Mouse (Mus musculus) G1E (cell line): Measurements from ENCODE around the gene Nmbr. TPM values are rescaled to one million over a fixed set of nuclear protein-coding genes. Genes with fewer than 3 reads are reported as not detected.

Experiments
- ATAC-seq: 2 replicates; pipeline ENCODE4 v1.8.0; 2016; ENCODE audit warnings: mild to moderate bottlenecking; ENCODE audit not compliant: insufficient number of reproducible peaks, poor library complexity, low FRiP score, severe bottlenecking; ENCODE audit errors: extremely low read depth
- DNase-seq: peaks from one replicate; pipeline ENCODE4 v3.0.0; 2012; ENCODE audit warnings: low spot score
- H3K27me3 ChIP-seq: 2 replicates; pipeline ENCODE4 v1.6.1; 2012; ENCODE audit warnings: mild to moderate bottlenecking, low read length, inconsistent platforms; ENCODE audit not compliant: insufficient read depth
- H3K36me3 ChIP-seq: replicated peaks from 2 replicates; pipeline ENCODE3; 2012; ENCODE audit warnings: mild to moderate bottlenecking, inconsistent platforms
- H3K4me1 ChIP-seq: 2 replicates; pipeline ENCODE4 v1.6.1; 2012; ENCODE audit warnings: low read depth, low read length, inconsistent platforms, mixed read lengths; ENCODE audit not compliant: insufficient read depth
- H3K4me3 ChIP-seq: 2 replicates; pipeline ENCODE4 v1.5.1; 2012; ENCODE audit warnings: low read depth, mild to moderate bottlenecking, inconsistent platforms, low read length, moderate library complexity, mixed read lengths
- H3K9me3 ChIP-seq: replicated peaks from 2 replicates; pipeline ENCODE4 v1.6.1; 2012; ENCODE audit warnings: inconsistent platforms
- CTCF ChIP-seq: IDR thresholded peaks from 2 replicates; pipeline ENCODE4 v1.5.1; 2012; ENCODE audit warnings: low read depth, low read length, inconsistent platforms, mixed read lengths
- GATA1 ChIP-seq: IDR thresholded peaks from 2 replicates; pipeline ENCODE4 v1.6.1; 2012; ENCODE audit warnings: borderline replicate concordance, low read length, inconsistent platforms, mixed read lengths
- GATA2 ChIP-seq: IDR thresholded peaks from 2 replicates; pipeline ENCODE4 v1.6.1; 2012; ENCODE audit warnings: low read depth, low read length, inconsistent platforms, borderline replicate concordance
- POLR2AphosphoS5 ChIP-seq: IDR thresholded peaks from 2 replicates; pipeline ENCODE4 v1.6.1; 2012; ENCODE audit warnings: low read depth, low read length, inconsistent platforms; ENCODE audit not compliant: insufficient replicate concordance
- TAL1 ChIP-seq: conservative IDR thresholded peaks from 2 replicates; pipeline ENCODE4 v1.6.1; 2012; ENCODE audit warnings: low read depth, low read length, inconsistent platforms, mixed read lengths
- polyA plus RNA-seq: library from polyadenylated mRNA; stranded (reverse); fragments of >175 nt; gene quantifications from 2 replicates; pipeline ENCODE4 v1.2.3, GENCODE M21; 2012
- total RNA-seq, 2 experiments: library from RNA; stranded (forward) in 1 of 2; stranded (reverse) in 1 of 2; fragments of 200-1000 nt in 1 of 2; fragments of >200 nt in 1 of 2; fragmentation: Nextera tagmentation in 1 of 2; gene quantifications; 2 replicates each; pipeline ENCODE4 v1.2.3; 2014 to 2017

Gene Nmbr
- total and polyA plus RNA-seq, 3 experiments, result 0.27 TPM; not detected in 2

DNA sequence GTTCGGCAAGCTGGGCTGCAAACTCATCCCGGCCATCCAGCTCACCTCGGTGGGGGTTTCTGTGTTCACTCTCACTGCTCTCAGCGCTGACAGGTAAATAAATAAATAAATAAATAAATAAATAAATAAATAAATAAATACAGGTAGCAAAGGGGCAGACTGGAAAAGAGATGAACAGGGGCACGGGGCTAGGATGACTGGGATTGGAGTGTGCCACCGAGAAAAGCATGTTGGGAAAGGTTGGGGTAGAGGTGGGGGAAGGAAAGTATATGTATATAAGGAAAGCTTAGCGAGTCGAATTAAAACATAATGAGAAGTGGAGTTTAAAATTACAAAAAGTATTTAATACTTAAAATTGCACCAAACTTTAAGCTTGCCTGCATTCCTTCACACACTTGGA, 55.2 kb downstream of the Nmbr start:
- DNase-seq (no peak), ATAC-seq (no peak)

DNA sequence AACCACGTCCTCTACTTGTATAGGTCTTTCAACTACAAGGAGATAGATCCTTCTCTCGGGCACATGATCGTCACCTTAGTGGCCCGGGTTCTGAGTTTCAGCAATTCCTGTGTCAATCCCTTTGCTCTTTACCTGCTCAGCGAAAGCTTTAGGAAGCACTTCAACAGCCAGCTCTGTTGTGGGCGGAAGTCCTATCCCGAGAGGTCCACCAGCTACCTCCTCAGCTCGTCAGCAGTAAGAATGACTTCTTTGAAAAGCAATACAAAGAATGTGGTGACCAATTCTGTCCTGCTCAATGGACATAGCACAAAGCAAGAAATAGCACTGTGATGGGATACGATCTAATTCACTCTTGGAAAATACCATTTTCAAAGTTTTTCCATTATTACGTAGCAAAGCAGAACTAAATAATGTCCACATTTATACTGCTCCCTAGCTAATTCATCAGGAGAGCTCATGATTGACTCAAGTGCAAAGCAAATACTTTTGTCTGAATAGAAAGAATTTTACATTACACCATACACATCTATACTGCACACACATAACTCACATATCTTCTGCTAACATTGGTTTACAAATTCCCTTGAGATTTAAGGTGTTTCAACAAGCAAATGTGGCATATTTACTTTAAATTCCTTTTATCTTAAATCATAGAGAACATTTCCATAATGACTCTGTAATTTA, 65.0 kb downstream of the Nmbr start:
- ATAC-seq (no peak), DNase-seq (no peak)
- Histone ChIP-seq H3K9me3 (no peaks in the 10 kb centered on the region), H3K36me3 (no peaks in the 10 kb centered on the region), H3K4me3 (no peak overlapping the region), H3K4me1 (no peaks in the 10 kb centered on the region), H3K27me3 (no peaks in the 10 kb centered on the region)
- TF ChIP-seq CTCF (no peak), GATA2 (no peak), POLR2AphosphoS5 (no peak), GATA1 (no peak), TAL1 (no peak)

More for the DNA sequence above, 55.2 kb downstream of the Nmbr start:
- Histone ChIP-seq H3K4me3 (no peak overlapping the region), H3K4me1 (no peaks in the 10 kb centered on the region), H3K27me3 (peaks cover 8% of the 10 kb centered on the region), H3K9me3 (no peaks in the 10 kb centered on the region), H3K36me3 (no peaks in the 10 kb centered on the region)
- TF ChIP-seq CTCF, result no peak
- no peak for TF ChIP-seq GATA1
- TF ChIP-seq GATA2, result no peak
- no peak for TF ChIP-seq TAL1
- no peak for TF ChIP-seq POLR2AphosphoS5

GRCm38 (mm10) chr10:14774499-14774898, 69.1 kb downstream of the Nmbr start:
- Histone ChIP-seq H3K27me3 (no peaks in the 10 kb centered on the region; the same call in 1 of the 2 replicates), H3K36me3 (no peaks in the 10 kb centered on the region), H3K4me1 (no peaks in the 10 kb centered on the region), H3K9me3 (no peaks in the 10 kb centered on the region), H3K4me3 (no peak overlapping the region)
- DNase-seq (no peak), ATAC-seq (no peak)
- TF ChIP-seq GATA1, result no peak
- no peak for TF ChIP-seq GATA2
- TF ChIP-seq POLR2AphosphoS5, result no peak
- TF ChIP-seq CTCF, result no peak
- TF ChIP-seq TAL1, result no peak

GRCm38 (mm10) chr10:14789969-14790368, 84.6 kb downstream of the Nmbr start:
- Histone ChIP-seq H3K36me3 (no peaks in the 10 kb centered on the region), H3K4me1 (no peaks in the 10 kb centered on the region), H3K4me3 (no peak overlapping the region), H3K9me3 (no peaks in the 10 kb centered on the region), H3K27me3 (no peaks in the 10 kb centered on the region)
- no peak for ATAC-seq
- DNase-seq, result no peak
- TF ChIP-seq GATA1 (no peak), POLR2AphosphoS5 (no peak), TAL1 (no peak), CTCF (no peak), GATA2 (no peak)

GRCm38 (mm10) chr10:14816970-14817369, 111.6 kb downstream of the Nmbr start:
- ATAC-seq (no peak), DNase-seq (no peak)
- no peaks in the 10 kb centered on the region for H3K4me1 ChIP-seq
- no peaks in the 10 kb centered on the region for H3K36me3 ChIP-seq
- no peak overlapping the region for H3K4me3 ChIP-seq
- no peaks in the 10 kb centered on the region for H3K9me3 ChIP-seq
- TF ChIP-seq TAL1 (no peak), GATA2 (no peak), CTCF (no peak), GATA1 (no peak), POLR2AphosphoS5 (no peak)
- H3K27me3 ChIP-seq, result no peaks in the 10 kb centered on the region

Other genes starting within 250 kb of the Nmbr start
- not detected in 2 replicates for gene Adgrg6, start 159.9 kb upstream of the Nmbr start, total RNA-seq (2014; fragmentation: Nextera tagmentation)
- 0.06 and 0.16 TPM in 2 replicates for gene Adgrg6, start 159.9 kb upstream of the Nmbr start, total RNA-seq (2017)
- gene Adgrg6, start 159.9 kb upstream of the Nmbr start, polyA plus RNA-seq, result not detected in 2 replicates
- 85.1 and 94.7 TPM in 2 replicates for gene Vta1, start within 50 bp of the Nmbr start, total RNA-seq (2014; fragmentation: Nextera tagmentation)
- gene Vta1, start within 50 bp of the Nmbr start, total RNA-seq (2017), result 72.5 and 82.3 TPM in 2 replicates
- gene Vta1, start within 50 bp of the Nmbr start, polyA plus RNA-seq, result 11.7 and 13.9 TPM in 2 replicates
- not detected in 2 replicates for gene Gje1, start 12.6 kb downstream of the Nmbr start, total RNA-seq (2014; fragmentation: Nextera tagmentation)
- gene Gje1, start 12.6 kb downstream of the Nmbr start, total RNA-seq (2017), result 0.06 TPM in 1 of 2 replicates, not detected in the other
- gene Gje1, start 12.6 kb downstream of the Nmbr start, polyA plus RNA-seq, result not detected in 2 replicates